Mouse (Mus musculus): ENCODE results near the gene Sprtn. TPM values are rescaled to one million over a fixed set of nuclear protein-coding genes. Genes with fewer than 3 reads are reported as not detected.

Gene Sprtn
- total and polyA plus RNA-seq, 2 experiments from 2014 or later, result 6.0 to 16.0 TPM

DNA sequence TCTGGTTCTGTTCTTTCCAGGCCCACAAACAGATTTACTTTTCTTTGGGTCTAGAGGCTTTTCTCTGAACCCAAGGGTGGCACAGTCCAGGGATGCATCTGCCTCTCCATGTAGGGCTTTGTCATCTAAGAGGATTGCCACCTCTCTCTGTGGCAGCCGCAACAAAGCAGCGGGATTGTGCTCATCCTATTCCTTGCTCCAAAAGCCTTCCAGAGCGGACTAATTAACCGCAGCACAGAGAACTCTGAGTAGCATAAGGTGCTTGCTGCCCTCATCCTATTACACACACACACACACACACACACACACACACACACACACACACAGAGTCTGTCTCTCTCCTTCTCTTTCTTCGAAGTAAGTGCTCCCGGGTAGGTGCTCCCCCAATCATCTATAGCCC, 46.1 kb downstream of the Sprtn start:
- Histone ChIP-seq H3K27ac (ENCODE audit: low read depth, low read length) (no peak overlapping the region), H3K9ac (no peak overlapping the region), H3K36me3 (ENCODE audit: insufficient read depth) (peaks cover 10% of the 10 kb centered on the region; the same call in 1 of the 2 replicates), H3K27me3 (ENCODE audit: insufficient read depth, low read length) (no peaks in the 10 kb centered on the region), H3K4me1 (ENCODE audit: insufficient read depth) (peaks cover 8% of the 10 kb centered on the region; the same call in 1 of the 2 replicates), H3K4me3 (ENCODE audit: low read depth, low read length) (no peak overlapping the region), H3K9me3 (ENCODE audit: low read length) (no peaks in the 10 kb centered on the region), H3K4me2 (ENCODE audit: low read depth) (no peak overlapping the region)
- TF ChIP-seq CTCF (IDR thresholded peaks at IDR 0.05; ENCODE audit: low read depth), result no peak
- ATAC-seq (no peak), DNase-seq (no peak)
- 81% methylated on average over 6 of the region's 6 CpGs for WGBS

DNA sequence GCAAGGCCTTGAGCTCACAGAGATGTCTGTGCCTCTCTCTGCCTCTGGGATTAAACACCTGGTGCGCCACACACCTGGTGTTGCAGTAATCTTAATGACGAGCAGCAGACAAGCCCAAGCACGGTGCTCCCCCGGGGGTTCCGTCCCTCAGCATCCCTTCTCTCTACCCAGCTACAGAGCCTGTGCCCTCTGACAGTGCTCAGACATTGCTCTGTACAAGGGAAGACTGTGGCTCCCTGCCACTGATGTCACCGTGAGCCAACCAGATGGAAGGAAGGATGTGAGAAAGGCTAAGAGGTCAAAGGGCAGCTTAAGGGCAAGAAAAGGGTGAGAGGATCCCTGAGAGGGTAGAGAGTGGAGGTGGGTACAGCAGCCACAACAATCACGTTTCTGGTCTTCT, 46.7 kb downstream of the Sprtn start:
- no peaks in the 10 kb centered on the region for H3K27me3 ChIP-seq (ENCODE audit: insufficient read depth, low read length)
- H3K27ac ChIP-seq (ENCODE audit: low read depth, low read length), result no peak overlapping the region
- H3K4me2 ChIP-seq (ENCODE audit: low read depth), result no peak overlapping the region
- DNase-seq, result no peak
- 74% methylated on average over 7 of the region's 7 CpGs for WGBS
- TF ChIP-seq CTCF (IDR thresholded peaks at IDR 0.05; ENCODE audit: low read depth), result no peak
- ATAC-seq, result no peak
- no peak overlapping the region for H3K9ac ChIP-seq
- peaks cover 8% of the 10 kb centered on the region; the same call in 1 of the 2 replicates for H3K36me3 ChIP-seq (ENCODE audit: insufficient read depth)
- no peak overlapping the region for H3K4me3 ChIP-seq (ENCODE audit: low read depth, low read length)
- H3K4me1 ChIP-seq (ENCODE audit: insufficient read depth), result peaks cover 8% of the 10 kb centered on the region; the same call in 1 of the 2 replicates
- no peaks in the 10 kb centered on the region for H3K9me3 ChIP-seq (ENCODE audit: low read length)

DNA sequence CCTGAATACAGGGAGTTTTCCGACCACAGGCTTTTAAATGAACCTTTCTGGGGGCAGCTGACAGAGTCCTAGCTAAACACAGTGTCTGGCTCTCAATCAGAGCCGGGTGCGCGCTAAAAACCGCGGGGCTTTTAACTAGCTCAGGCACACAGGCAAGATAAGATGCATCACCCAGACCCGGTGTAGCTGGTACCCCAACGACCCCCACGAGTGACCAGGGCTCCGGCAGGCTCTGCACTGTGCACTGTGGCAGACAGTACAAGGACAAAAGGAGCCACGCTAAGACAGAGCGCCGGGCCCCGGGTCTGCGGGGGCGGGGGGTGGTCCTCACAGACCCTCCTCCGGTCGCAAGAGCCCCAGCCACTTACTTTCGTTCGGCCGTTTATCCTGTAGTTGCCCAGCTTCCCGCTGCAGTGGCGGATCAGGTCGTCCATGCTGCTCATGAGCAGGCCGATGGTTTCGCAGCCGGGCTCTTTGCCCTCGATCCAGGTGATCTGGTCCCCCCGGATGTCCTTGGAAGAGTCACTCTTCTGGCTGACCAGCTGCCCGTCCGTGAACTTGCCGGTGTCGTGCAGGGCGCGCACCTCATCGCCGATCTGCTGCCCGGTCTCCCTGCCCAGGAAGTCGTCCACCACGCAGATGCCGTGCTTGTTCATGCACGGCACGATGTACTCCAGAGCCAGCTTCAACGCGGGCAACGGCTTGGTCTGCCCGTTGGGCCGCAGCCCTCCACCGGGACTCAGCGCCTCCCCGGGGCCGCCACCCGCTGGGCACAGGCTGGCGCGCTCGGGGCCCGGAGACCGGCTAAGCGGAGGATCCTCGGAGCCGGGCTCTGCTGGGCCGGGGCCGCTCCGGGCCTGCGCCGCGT, 50.4 kb downstream of the Sprtn start:
- ATAC-seq (peak; percentile 27), DNase-seq (peak; percentile 48)
- WGBS, result 1% methylated on average over 67 of the region's 67 CpGs
- peak overlapping the region; percentile 98 for H3K27ac ChIP-seq (ENCODE audit: low read depth, low read length)
- no peak for TF ChIP-seq CTCF (IDR thresholded peaks at IDR 0.05; ENCODE audit: low read depth)
- H3K36me3 ChIP-seq (ENCODE audit: insufficient read depth), result no peaks in the 10 kb centered on the region
- peak overlapping the region; percentile 80 for H3K4me3 ChIP-seq (ENCODE audit: low read depth, low read length)
- H3K27me3 ChIP-seq (ENCODE audit: insufficient read depth, low read length), result no peaks in the 10 kb centered on the region
- peak overlapping the region; percentile 92 for H3K9ac ChIP-seq
- peak overlapping the region; percentile 82 for H3K4me2 ChIP-seq (ENCODE audit: low read depth)
- peaks cover 13% of the 10 kb centered on the region for H3K4me1 ChIP-seq (ENCODE audit: insufficient read depth)
- no peaks in the 10 kb centered on the region for H3K9me3 ChIP-seq (ENCODE audit: low read length)

DNA sequence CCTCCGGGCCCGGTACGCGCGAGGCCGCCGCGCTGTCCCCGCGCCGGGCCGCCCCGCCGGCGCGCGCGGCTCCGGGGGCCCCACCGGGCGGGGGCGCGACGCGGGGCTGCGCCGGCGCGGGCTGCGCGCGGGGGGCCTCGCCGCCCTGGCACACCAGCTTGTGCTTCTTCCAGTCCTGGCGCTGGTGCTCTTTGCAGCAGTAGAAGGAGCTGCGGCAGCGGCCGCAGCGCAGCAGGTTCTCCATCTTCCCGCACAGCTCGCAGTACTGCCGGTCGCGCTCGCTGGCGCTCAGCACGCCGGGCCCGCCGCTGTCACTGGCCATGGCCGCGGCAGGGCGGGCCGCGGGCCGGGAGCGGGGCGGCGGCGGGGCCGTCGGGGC, 51.0 kb downstream of the Sprtn start:
- Histone ChIP-seq H3K9ac (peak overlapping the region; percentile 92), H3K4me1 (ENCODE audit: insufficient read depth) (peaks cover 13% of the 10 kb centered on the region), H3K9me3 (ENCODE audit: low read length) (no peaks in the 10 kb centered on the region), H3K36me3 (ENCODE audit: insufficient read depth) (no peaks in the 10 kb centered on the region), H3K27me3 (ENCODE audit: insufficient read depth, low read length) (no peaks in the 10 kb centered on the region), H3K27ac (ENCODE audit: low read depth, low read length) (peak overlapping the region; percentile 98), H3K4me2 (ENCODE audit: low read depth) (peak overlapping the region; percentile 82), H3K4me3 (ENCODE audit: low read depth, low read length) (peak overlapping the region; percentile 80)
- no peak for TF ChIP-seq CTCF (IDR thresholded peaks at IDR 0.05; ENCODE audit: low read depth)
- WGBS, result 0% methylated on average over 36 of the region's 62 CpGs
- ATAC-seq (peak; percentile 52), DNase-seq (peak; percentile 66)

DNA sequence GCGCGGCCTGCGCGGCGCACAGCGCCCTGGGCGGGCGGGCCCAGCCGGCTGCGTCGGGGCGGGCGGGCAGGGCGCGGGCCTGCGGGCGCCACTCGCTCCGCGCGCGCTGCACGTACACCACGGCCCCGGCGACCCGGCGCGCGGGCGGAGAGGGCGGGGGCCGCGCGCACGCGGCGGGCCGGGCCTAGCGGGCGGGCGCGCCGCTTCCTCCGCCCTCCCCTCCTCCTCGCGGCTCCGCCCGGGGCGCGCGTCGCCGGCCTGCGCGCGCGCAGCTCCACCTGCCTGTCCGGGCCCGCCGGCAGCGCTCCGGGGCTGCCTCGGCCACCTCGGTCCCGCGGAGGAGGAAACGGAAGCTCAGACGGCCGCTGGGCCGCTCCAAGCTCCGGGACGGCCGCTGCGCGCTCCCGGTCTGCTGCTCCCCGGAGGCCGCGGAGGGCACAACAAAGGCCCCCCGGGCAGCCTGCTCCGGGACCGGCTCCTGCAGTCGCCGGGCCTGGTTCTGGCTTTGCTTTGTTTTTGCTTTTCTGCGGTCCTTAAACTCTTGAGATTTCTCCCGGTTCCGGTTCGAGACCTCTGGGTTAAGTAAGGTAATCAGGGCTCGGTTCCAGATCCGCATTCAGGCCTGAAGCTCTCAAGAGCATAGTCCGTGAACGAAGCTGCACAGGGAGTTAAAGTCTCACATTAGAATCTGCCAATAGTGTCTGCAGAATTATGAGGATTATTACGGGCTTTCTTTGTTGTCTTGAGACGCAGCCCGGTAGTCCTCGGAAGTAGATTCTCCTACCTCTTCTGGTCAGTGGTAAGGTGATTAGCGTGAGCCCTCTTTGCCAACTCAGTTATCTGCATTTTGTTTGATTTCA, 51.8 kb downstream of the Sprtn start, which contains the start of gene Egln1:
TSS of gene Egln1 (minus strand) at position 116 of the 860 bp plus-strand sequence.
- H3K9me3 ChIP-seq (ENCODE audit: low read length), result no peaks in the 10 kb centered on the region
- peak within 1 kb of the TSS; percentile 98 for H3K27ac ChIP-seq (ENCODE audit: low read depth, low read length)
- H3K36me3 ChIP-seq (ENCODE audit: insufficient read depth), result no peaks in the 10 kb centered on the region
- DNase-seq (peak; percentile 87), ATAC-seq (peak; percentile 87)
- no peaks in the 10 kb centered on the region for H3K27me3 ChIP-seq (ENCODE audit: insufficient read depth, low read length)
- peaks cover 13% of the 10 kb centered on the region for H3K4me1 ChIP-seq (ENCODE audit: insufficient read depth)
- peak within 1 kb of the TSS; percentile 92 for H3K9ac ChIP-seq
- 2% methylated on average over 50 of the region's 98 CpGs for WGBS
- TF ChIP-seq CTCF (IDR thresholded peaks at IDR 0.05; ENCODE audit: low read depth), result no peak
- peak within 1 kb of the TSS; percentile 80 for H3K4me3 ChIP-seq (ENCODE audit: low read depth, low read length)
- H3K4me2 ChIP-seq (ENCODE audit: low read depth), result peak within 1 kb of the TSS; percentile 82

DNA sequence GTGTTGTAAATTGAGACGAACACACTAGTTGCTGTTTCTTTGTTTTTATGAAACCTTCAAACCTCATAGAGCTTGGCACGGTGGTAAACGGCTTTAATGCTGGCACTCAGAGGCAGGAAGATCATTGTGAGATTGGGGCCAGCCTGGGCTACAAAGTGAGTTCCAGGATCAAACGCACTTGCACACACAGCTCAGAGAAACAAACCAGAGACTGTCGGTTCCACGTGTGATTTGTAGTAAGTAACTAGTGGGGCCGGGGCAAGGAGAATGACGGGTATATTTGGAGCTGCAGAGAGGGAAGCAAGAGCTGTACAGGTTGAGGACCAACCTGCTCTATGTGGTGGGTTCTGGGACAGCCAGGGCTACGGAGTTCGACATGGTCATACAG, 52.4 kb downstream of the Sprtn start:
- Histone ChIP-seq H3K4me2 (ENCODE audit: low read depth) (peak overlapping the region; percentile 82), H3K9me3 (ENCODE audit: low read length) (no peaks in the 10 kb centered on the region), H3K27ac (ENCODE audit: low read depth, low read length) (peak overlapping the region; percentile 98), H3K36me3 (ENCODE audit: insufficient read depth) (no peaks in the 10 kb centered on the region), H3K4me1 (ENCODE audit: insufficient read depth) (peaks cover 13% of the 10 kb centered on the region), H3K4me3 (ENCODE audit: low read depth, low read length) (peak overlapping the region; percentile 80), H3K9ac (peak overlapping the region; percentile 92), H3K27me3 (ENCODE audit: insufficient read depth, low read length) (no peaks in the 10 kb centered on the region)
- 23% methylated on average over 10 of the region's 10 CpGs for WGBS
- ATAC-seq (no peak), DNase-seq (no peak)
- no peak for TF ChIP-seq CTCF (IDR thresholded peaks at IDR 0.05; ENCODE audit: low read depth)
